Mouse (Mus musculus): ENCODE data around the gene Kcna7. TPM values are rescaled to one million over a fixed set of nuclear protein-coding genes. Genes with fewer than 3 reads are reported as not detected.

Gene Kcna7
- polyA plus RNA-seq, 1 experiment from 2014 or later: not detected

- no peak overlapping the region for H3K4me2 ChIP-seq (replicated peaks)
- no peak overlapping the region for H3K4me3 ChIP-seq
- H3K36me3 ChIP-seq: peaks cover 11% of the 10 kb centered on the region
- no peak overlapping the region for H3K9ac ChIP-seq (replicated peaks)
- 64% methylated on average over 2 of the region's 2 CpGs for WGBS
- no peak overlapping the region for H3K27ac ChIP-seq (replicated peaks)
- H3K27me3 ChIP-seq: no peaks in the 10 kb centered on the region
- no peaks in the 10 kb centered on the region for H3K9me3 ChIP-seq
- no peak for ATAC-seq (replicated peaks)
- H3K4me1 ChIP-seq: peaks cover 26% of the 10 kb centered on the region
Measured at GRCm38 (mm10) chr7:45396787-45397186, 8.7 kb upstream of the Kcna7 start.

- Histone ChIP-seq H3K27me3 (peaks cover 18% of the 10 kb centered on the region), H3K9me3 (no peaks in the 10 kb centered on the region), H3K36me3 (no peaks in the 10 kb centered on the region), H3K4me3 (no peak overlapping the region), H3K9ac (replicated peaks) (no peak overlapping the region), H3K4me2 (replicated peaks) (no peak overlapping the region), H3K27ac (replicated peaks) (no peak overlapping the region), H3K4me1 (peaks cover 9% of the 10 kb centered on the region)
- no peak for ATAC-seq (replicated peaks)
- 75% methylated on average over 10 of the region's 10 CpGs for WGBS
Measured at GRCm38 (mm10) chr7:45401521-45402085, 3.9 kb upstream of the Kcna7 start.

- Histone ChIP-seq H3K4me2 (replicated peaks) (no peak overlapping the region), H3K9me3 (no peaks in the 10 kb centered on the region), H3K36me3 (no peaks in the 10 kb centered on the region), H3K4me1 (peaks cover 12% of the 10 kb centered on the region), H3K27ac (replicated peaks) (no peak overlapping the region), H3K4me3 (no peak overlapping the region), H3K9ac (replicated peaks) (no peak overlapping the region), H3K27me3 (peaks cover 39% of the 10 kb centered on the region)
- 45% methylated on average over 6 of the region's 6 CpGs for WGBS
- ATAC-seq (replicated peaks): no peak
Measured at GRCm38 (mm10) chr7:45403532-45404261, 1.8 kb upstream of the Kcna7 start.

GRCm38 (mm10) chr7:45406157-45407156 lies 1.0 kb downstream of the Kcna7 start:
- ATAC-seq (replicated peaks): no peak
- Histone ChIP-seq H3K9me3 (no peaks in the 10 kb centered on the region), H3K4me1 (peaks cover 12% of the 10 kb centered on the region), H3K36me3 (no peaks in the 10 kb centered on the region), H3K27me3 (peaks cover 67% of the 10 kb centered on the region), H3K27ac (replicated peaks) (no peak overlapping the region), H3K9ac (replicated peaks) (no peak overlapping the region; the same call in 1 of the 2 replicates), H3K4me2 (replicated peaks) (peak overlapping the region; percentile 39), H3K4me3 (peak overlapping the region; percentile 35)
- 2% methylated on average over 105 of the region's 114 CpGs for WGBS

GRCm38 (mm10) chr7:45407836-45408235 lies 2.4 kb downstream of the Kcna7 start:
- Histone ChIP-seq H3K4me3 (no peak overlapping the region), H3K4me2 (replicated peaks) (no peak overlapping the region), H3K27me3 (peaks cover 79% of the 10 kb centered on the region), H3K9ac (replicated peaks) (no peak overlapping the region), H3K36me3 (no peaks in the 10 kb centered on the region), H3K27ac (replicated peaks) (no peak overlapping the region), H3K4me1 (peaks cover 12% of the 10 kb centered on the region), H3K9me3 (no peaks in the 10 kb centered on the region)
- 79% methylated on average over 10 of the region's 10 CpGs for WGBS
- ATAC-seq (replicated peaks): no peak

GRCm38 (mm10) chr7:45408351-45408750 lies 2.9 kb downstream of the Kcna7 start:
- WGBS: 69% methylated on average over 7 of the region's 7 CpGs
- no peak overlapping the region for H3K9ac ChIP-seq (replicated peaks)
- H3K27me3 ChIP-seq: peaks cover 84% of the 10 kb centered on the region
- no peak overlapping the region for H3K27ac ChIP-seq (replicated peaks)
- H3K36me3 ChIP-seq: no peaks in the 10 kb centered on the region
- no peak for ATAC-seq (replicated peaks)
- no peak overlapping the region for H3K4me3 ChIP-seq
- H3K9me3 ChIP-seq: no peaks in the 10 kb centered on the region
- H3K4me1 ChIP-seq: peaks cover 14% of the 10 kb centered on the region
- H3K4me2 ChIP-seq (replicated peaks): no peak overlapping the region

- no peak overlapping the region for H3K4me3 ChIP-seq
- H3K9me3 ChIP-seq: no peaks in the 10 kb centered on the region
- 91% methylated on average over 17 of the region's 17 CpGs for WGBS
- H3K27ac ChIP-seq (replicated peaks): no peak overlapping the region
- H3K27me3 ChIP-seq: peaks cover 90% of the 10 kb centered on the region
- no peaks in the 10 kb centered on the region for H3K36me3 ChIP-seq
- H3K9ac ChIP-seq (replicated peaks): no peak overlapping the region
- peaks cover 20% of the 10 kb centered on the region for H3K4me1 ChIP-seq
- ATAC-seq (replicated peaks): no peak
- H3K4me2 ChIP-seq (replicated peaks): no peak overlapping the region
Measured at GRCm38 (mm10) chr7:45408949-45409348, 3.5 kb downstream of the Kcna7 start.

- no peak for ATAC-seq (replicated peaks)
- H3K9ac ChIP-seq (replicated peaks): no peak overlapping the region
- WGBS: 89% methylated on average over 8 of the region's 8 CpGs
Measured at GRCm38 (mm10) chr7:45409497-45410163, 4.2 kb downstream of the Kcna7 start.

GRCm38 (mm10) chr7:45412421-45412820 lies 7.0 kb downstream of the Kcna7 start:
- WGBS: 85% methylated on average over 2 of the region's 2 CpGs
- Histone ChIP-seq H3K9ac (replicated peaks) (no peak overlapping the region), H3K4me2 (replicated peaks) (no peak overlapping the region), H3K27me3 (peaks cover 97% of the 10 kb centered on the region), H3K27ac (replicated peaks) (no peak overlapping the region), H3K9me3 (no peaks in the 10 kb centered on the region), H3K4me1 (peaks cover 13% of the 10 kb centered on the region), H3K36me3 (no peaks in the 10 kb centered on the region), H3K4me3 (no peak overlapping the region)
- ATAC-seq (replicated peaks): no peak

More at GRCm38 (mm10) chr7:45409497-45410163, 4.2 kb downstream of the Kcna7 start:
- Histone ChIP-seq H3K27ac (replicated peaks) (no peak overlapping the region), H3K9me3 (no peaks in the 10 kb centered on the region), H3K27me3 (peaks cover 97% of the 10 kb centered on the region), H3K4me3 (no peak overlapping the region), H3K4me1 (peaks cover 25% of the 10 kb centered on the region), H3K4me2 (replicated peaks) (no peak overlapping the region), H3K36me3 (no peaks in the 10 kb centered on the region)

- peak within 1 kb of the TSS; percentile 62 for H3K9ac ChIP-seq (replicated peaks)
- peaks cover 97% of the 10 kb centered on the region for H3K27me3 ChIP-seq
- ATAC-seq (replicated peaks): peak; percentile 60
- H3K4me1 ChIP-seq: peaks cover 13% of the 10 kb centered on the region
- H3K27ac ChIP-seq (replicated peaks): no peak within 1 kb of the TSS
- no peaks in the 10 kb centered on the region for H3K36me3 ChIP-seq
- H3K4me2 ChIP-seq (replicated peaks): peak within 1 kb of the TSS; percentile 88
- H3K9me3 ChIP-seq: no peaks in the 10 kb centered on the region
- H3K4me3 ChIP-seq: peak within 1 kb of the TSS; percentile 58
- 3% methylated on average over 44 of the region's 45 CpGs for WGBS
Measured at GRCm38 (mm10) chr7:45413113-45413863, 7.8 kb downstream of the Kcna7 start, which contains the start of gene Ntf5. Gene Ntf5, plus strand, starts transcription at chr7:45413695.
